Mouse (Mus musculus) inflammation-experienced regulatory T-cells, adult 6 months (primary cell): Measurements from ENCODE around the gene Rnf114. TPM values are rescaled to one million over a fixed set of nuclear protein-coding genes. Genes with fewer than 3 reads are reported as not detected.

Experiments
- ATAC-seq: one replicate; pipeline ENCODE4 v1.8.0; 2017
- polyA plus RNA-seq, 3 experiments: library from polyadenylated mRNA; unstranded; fragments of 100-300 nt; shearing (Covaris generic); gene quantifications; one replicate each; pipeline ENCODE4 v1.2.1; 2017

Rnf114 gene
- polyA plus RNA-seq, 3 experiments from 2014 or later, result 145 to 194 (median 193) TPM

DNA sequence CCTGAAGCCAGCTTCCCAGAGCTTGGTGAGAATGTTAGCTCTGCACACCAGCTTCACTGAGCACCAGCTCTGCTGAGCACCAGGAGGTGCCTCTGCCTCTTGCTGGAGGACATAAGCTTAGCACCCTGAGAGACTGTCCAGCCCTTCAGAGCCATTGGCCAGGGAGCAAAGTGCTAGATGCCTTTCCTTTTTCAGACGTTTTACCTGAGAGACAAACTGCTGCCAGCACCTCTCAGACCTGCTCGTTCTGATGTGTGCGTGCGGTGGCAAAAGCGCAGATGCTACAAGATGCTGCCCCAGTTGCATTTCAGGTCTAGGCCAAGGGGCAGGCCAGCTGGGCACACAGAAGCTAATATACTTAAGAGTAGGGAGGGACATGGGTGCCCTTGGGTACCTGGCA, 16.8 kb upstream of the Rnf114 start:
- ATAC-seq, result no peak

DNA sequence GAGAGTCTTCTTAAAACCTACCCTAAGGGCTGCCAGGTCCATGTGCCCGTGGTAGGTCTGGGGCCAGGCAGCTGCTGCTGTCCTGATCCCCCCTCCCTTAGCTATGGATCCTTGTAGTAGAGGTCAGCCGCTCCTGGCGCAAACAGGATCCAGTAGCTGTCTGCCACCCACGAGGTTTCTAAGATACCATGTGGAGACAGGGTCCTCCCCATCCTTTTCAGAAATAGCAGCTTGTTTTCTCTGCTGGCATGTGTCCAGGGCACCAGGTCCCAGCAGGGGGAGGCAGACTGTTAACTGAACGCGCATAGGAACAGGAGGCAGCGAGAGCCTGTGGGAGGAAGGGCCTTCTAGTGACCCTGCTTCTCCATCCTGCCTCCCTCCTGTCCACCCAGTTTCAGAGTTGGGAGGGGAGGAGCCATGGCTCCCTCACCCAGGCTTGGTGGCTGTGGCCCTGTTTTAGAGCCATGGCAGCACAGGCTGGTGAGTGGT, 16.2 kb upstream of the Rnf114 start:
- ATAC-seq, result no peak

DNA sequence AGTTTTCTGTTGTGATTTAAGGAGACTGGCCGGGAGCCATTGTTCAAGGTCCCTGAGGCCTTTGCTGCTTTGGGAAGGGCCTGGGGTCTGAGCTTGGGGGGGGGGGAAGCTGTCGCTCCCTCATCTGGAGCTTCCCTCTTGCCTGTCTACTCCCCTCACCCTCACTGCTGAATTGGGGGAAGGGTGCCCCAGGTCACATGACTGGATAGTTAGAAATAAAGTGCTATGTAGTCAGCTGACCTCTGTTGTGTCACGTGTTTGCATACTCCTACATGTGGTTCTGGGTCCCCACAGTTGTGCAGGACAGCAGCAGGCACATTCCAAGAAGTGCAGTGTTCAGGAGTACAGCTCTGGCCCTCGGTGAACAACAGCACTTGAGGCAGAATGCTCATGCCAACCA, 15.7 kb upstream of the Rnf114 start:
- no peak for ATAC-seq

DNA sequence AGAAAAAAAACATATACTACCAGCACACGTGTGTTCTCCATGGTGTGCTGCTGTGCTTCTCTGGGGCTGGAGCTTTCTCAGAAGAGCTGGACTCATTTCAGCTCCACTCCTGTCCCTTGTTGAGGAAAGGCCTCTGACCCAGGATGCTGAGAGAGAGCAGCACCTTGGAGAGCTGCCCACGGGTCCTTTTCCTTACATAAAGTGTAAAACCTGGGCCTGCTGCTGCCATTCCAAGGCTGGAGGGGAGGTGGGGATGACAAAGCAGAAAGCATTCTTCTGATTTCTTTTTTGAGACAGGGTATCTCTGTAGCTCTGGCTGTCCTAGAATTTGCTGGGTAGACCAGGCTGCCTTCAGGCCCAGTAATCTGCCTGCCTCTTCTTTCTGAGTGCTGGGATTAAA, 14.3 kb upstream of the Rnf114 start:
- no peak for ATAC-seq

DNA sequence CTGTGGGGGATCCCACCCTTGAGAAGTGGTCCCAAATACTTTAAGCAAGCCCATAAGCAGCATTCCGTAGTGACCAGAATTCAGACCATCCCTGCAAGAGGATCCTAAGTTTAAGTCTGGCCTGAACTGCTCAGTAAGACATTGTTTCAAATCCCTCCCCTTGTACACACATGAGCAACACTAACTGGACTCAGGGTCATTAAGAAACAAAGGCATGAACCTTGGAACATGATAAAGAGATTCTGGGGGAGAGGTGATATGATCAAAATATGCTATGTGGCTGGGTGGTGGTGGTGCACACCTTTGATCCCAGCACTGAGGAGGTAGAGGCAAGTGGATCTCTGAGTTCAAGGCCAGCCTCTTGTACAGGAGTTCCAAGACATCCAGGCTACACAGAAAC, 12.9 kb upstream of the Rnf114 start:
- no peak for ATAC-seq

DNA sequence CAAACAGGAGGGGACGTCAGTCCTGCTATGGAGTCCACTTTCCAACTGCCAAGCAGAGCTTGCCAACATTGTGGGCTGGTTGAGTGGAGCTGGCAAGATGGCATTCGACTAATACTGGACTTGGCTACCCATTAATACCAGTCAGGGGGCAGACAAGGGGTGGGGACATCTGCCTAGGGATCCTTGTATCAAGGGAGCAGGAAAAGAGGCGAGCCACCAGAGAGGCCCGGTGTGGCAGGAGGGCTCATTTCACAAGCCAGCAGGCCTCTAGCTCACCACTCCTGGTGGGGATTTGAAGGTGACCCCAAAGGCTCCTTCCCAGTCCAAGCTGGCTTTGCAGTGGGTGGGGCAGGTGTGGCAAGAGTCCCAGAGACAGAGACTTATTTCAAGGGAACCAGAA, 9.8 kb upstream of the Rnf114 start:
- ATAC-seq, result no peak

DNA sequence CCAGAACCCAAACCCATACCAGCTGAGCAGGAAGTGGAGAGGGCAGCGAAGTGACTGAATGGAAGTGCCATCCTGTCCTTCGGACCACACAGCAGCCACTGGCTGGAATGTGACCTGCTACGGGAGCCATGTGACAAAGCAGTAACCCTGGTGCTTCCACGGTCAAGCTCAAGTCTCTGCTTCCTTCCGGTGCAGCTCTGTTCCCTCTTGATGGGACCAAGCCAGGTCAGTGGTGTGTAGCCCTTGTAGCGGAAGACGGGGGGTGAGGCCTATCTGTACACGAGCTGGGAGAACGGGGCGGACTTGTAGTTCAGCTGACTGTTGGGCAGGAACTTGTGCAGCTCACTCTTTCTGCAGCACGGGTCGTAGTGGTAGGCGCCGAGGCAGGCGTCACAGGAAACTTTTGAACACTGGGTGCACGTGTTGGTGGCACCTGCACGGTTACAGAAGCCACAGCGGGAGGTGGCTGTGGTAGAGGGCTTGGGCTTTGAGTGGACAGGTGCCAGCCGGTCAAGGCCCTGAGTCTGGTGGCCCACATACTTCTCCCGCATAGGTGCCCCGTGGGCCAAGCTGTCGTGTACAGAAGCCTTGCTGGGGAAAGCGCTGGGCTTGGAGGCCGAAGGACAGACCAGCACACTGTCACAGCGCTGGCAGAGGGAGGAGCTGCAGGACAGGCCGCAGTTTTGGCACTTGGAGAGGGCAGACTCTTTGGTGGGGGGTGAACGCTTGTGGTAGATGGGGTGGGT, 9.2 kb upstream of the Rnf114 start:
- no peak for ATAC-seq

DNA sequence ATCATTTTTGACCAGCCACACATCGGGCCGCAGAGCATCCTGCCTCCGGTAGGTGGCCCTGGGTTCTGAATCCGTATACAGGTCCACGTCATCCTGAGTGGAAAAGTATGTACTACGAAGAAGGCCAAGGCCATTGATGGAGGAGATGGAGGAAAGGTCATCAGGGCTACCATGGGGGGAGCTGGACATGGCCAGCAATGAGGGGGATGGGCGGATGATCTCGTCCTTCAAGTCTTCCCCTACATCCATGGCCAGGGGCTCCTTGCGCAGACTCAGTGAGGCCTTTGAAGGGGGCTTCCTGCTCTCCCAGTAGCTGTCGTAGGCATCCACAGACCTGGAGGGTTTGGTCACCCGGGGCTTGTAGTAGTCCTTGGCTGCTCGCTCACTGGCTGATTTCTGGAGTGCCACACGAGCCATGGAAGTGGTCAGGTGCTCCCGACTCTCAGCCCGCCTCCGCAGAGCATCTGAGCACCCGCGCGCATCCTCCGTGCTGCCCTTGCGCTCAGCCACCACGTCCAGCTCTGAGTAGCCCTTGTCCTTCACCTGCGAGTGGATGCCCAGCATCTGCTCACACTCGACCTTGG, 8.5 kb upstream of the Rnf114 start:
- ATAC-seq, result no peak

DNA sequence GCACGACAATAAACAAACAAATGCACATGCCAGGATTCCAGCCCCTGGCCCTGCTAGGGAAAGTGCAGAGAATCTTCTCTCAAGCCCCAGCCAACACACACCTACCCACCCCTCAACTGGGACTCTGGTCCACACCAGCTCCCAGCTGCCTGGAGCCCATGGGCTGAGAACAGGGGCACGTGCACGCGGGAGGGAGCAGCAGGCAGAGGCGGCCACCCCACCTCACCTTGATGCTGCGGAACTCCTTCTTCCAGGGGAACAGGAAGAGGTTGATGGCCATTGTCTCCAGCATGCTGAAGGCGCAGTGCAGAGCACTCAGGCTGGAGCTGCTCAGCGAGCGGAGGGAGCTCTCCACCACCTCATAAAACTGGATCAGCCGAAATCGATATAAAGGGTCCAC, 7.5 kb upstream of the Rnf114 start:
- ATAC-seq, result no peak

DNA sequence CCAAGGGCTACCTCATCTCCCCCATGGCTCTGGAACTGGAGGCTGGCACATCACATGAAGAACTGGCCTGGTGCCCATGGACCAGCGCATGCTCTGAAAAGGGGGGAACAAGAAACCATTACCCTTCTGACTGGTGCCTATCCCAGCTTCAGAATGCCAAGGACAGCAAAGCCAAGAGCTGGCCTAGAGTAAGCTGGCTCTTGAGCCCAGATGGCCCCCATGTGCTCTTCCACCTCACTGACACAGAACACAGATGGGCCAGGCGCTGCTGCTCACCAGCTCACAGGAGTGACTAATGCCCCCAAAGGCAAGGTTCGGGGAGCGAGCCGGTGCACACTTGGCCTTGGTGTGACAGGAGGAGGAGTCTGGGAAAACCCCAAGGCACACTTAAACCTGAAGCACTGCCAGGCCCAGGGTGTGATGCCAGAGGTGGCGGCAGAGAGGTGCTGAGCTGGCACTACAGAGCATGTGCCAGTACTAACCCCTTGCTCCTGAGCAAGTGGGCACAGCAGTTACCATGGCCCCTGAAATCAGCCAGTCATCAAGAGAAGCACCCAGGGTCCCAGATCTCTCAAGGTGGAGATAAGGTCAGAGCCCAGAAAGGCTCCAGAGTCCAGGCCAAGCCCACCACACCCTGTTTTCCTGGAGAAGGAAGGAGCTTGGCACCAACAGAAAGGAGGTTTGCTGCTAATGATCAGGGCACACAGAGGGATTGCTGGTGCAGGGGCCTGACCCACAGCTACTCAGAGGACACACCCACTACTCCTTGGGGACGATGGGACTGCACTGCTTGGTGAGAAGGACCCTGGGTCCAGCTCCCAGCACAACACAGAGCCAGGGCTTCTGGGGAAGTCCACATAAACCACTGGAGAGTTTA, 6.7 kb upstream of the Rnf114 start:
- ATAC-seq, result no peak

DNA sequence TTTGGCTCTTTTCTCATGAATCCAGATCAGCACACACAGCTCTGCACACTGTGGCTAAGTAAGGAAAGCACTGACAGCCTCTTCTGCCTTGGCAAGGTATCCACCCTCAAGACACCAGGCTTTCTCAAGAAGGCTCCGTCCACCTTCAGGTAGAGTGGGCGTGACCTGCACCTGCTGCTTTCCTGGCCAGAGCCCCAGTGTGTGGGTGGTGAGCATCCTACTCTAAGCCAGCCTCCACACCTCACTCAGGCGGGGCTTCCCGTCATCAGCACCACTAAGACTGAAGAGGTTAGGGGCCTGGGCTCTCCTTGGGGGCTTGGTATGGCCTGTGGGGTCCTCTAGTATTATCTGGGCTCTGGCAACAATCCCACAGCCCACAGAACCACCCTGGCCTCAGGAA, 5.9 kb upstream of the Rnf114 start:
- no peak for ATAC-seq

DNA sequence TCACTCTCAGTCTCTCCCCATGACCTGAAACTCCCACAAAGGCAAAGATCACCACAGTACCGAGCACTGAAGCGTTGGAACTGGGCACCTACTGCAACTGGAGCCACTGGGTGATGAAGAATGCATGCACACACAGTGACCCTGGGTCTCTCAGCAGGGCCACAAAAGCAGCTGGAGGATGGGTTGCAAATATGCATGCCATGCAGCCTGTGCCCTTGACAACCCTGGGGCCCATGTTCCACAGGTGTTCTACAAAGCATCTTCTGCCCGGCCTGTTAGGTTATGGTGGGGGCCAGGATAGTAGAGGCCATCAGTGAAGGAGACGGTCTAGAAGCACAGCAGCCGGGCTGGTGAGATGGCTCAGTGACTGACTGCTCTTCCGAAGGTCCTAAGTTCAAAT, 4.9 kb upstream of the Rnf114 start:
- ATAC-seq, result no peak

DNA sequence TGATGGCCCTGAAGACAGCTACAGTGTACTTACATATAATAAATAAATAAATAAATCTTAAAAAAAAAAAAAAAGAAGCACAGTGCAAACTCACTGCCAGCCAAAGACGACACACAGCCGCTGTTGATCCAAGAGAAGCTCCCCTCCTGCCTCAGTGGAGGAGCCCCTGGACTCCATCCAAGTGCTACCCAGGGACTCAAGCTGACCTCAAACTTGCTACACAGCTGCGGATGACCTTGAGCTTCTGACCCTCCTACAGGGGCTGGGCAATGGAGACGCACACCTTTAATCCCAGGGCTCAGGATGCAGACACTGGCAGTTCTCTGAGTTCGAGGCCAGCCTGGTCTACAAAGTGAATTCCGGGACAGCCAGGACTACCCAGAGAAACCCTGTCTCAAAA, 4.5 kb upstream of the Rnf114 start:
- no peak for ATAC-seq

DNA sequence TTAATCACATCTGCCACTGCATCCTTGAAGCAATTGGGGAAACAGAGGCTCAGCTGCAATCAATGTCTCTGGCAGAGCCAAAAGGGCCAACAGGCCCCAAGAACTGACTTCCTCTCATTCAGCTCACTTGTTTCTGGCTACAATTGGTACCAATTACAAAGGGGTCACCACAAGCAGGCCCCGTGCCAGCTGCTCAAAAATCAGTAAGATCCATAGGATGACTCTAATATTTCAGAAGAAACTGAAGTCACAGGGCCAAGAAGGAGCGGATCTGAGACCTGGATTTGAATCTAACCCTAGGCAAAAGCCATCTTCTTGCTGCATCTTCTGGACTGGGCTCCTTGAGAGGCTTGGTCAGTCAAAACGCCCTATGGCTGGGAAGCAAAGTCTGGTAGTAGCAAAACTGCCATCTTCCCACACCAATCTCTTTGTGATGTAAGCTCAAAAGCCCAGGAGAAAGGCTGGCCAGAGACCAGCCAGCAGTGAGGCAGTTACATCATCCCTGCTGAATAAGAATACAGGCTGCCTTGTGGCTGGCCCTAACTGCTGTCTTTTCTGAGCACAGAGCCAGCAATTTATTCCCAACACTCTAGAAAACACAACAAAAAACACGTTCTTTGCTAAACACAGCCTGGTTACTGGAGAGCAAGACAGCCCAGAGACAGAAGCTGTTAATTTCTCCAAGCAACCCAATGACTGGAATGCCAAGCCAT, 1.5 kb upstream of the Rnf114 start:
- ATAC-seq, result no peak

DNA sequence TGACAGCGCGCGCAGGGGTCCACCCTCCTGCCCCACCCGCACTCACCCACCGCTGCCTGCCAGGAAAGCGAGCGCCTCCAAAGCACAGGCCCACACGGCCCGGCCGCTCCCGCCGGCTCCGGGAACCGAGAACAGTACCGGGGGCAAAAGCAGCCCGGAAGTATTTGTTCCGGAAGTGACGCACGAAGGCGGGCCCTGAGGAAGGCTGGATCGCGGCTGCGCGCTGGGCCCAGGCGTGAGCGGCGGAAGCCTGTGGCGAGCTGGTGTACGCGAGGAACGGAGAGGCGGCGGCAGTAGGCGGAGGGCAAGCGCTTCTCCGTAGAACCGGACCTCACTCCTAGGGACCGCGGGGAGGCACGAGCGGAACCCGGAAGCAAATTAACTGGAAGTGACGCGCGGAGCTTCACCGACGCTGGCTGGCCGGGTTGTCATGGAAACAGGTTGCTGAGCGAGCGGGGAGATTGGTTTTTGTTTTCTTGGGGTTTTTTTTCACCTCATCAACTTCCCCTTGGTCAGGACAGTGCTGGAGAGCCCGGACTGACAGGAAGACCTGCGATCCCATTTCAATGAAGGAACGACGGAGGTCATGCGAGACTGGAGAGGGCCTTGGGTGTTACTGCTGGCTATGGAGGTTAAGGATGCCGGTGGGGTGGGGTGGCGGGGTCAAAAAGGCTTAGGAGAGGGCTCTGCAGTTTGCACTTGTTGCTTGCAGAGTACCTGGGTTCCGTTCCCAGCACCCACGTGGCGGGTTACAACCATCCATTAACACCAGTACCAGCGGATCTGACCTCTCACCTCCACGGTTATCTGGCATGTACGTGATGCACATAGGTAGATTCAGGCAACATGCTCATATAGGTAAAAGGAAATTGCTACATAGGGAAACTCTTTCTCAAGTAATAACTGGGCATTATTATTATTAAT, 530 bp downstream of the Rnf114 start, which contains the start of gene Spata2:
Gene Spata2, minus strand, starts transcription at position 175 of the 924 bp plus-strand sequence.
- ATAC-seq, result peak; percentile 81

DNA sequence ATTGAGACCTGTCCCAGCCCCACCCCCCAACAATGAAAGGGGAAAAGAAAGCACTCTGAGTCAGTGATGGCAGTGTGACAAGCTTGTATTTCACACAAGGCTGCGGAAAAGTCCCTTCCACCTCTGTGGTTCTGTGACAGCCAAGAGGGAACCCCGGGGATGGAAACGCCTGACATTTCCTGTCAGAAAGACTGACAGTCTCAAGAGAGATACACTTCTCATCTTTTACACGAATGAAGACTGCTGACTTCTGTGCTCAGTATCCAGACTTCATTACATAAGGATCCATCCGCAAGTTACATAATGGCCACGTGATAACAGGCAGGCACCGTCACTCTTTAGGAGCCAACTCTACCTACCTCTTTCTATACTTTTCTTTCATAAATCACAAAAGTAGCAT, 4.0 kb downstream of the Rnf114 start:
- ATAC-seq, result peak; percentile 36

DNA sequence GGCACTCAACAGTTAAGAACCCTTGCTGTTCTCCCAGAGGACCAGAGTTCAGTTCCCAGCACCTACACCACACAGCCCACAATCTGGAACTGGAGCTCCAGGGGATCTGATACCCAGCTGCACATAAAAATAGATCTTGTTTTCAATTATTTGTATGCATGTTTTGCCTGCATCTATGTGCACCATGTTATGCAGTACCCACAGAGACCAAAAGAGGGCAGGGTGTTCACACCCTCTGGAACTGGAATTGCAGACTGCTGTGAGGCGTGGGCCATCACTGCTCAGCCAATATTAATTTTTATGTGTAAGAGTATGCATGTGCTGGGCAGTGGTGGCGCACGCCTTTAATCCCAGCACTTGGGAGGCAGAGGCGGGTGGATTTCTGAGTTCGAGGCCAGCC, 4.8 kb downstream of the Rnf114 start:
- ATAC-seq, result no peak

DNA sequence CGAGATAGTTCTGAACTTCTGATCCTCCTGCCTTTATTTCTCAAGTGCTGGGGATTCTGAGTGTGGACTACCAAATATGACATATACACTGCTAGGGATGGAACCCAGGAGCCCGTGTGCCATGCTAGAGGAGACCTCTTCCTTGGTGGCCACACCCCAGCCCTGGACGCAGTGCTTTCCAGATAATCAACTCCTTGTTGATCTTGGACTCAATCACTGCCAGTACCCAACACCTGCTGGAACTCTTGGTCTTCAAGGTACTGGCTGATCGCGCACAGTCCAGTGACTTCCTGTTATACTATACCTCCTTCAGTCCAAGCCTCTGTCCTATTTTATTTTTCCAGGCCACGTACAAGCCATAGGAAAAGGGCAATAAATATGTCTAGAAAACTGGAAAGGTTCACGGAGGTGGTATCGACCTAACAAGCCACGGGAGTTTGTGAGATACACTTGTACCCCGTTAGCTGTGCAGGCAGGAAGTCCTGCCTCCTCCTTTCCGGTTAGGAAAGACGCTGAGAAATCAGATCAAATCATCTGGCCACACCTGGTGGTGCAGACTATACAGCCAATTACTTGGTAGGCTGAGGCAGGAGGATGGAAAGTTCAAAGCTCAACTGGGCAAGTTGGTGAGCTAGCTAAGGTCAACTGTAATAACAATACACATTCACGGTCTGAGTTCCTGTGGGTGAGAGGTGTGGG, 10.3 kb downstream of the Rnf114 start:
- peak; percentile 60 for ATAC-seq

DNA sequence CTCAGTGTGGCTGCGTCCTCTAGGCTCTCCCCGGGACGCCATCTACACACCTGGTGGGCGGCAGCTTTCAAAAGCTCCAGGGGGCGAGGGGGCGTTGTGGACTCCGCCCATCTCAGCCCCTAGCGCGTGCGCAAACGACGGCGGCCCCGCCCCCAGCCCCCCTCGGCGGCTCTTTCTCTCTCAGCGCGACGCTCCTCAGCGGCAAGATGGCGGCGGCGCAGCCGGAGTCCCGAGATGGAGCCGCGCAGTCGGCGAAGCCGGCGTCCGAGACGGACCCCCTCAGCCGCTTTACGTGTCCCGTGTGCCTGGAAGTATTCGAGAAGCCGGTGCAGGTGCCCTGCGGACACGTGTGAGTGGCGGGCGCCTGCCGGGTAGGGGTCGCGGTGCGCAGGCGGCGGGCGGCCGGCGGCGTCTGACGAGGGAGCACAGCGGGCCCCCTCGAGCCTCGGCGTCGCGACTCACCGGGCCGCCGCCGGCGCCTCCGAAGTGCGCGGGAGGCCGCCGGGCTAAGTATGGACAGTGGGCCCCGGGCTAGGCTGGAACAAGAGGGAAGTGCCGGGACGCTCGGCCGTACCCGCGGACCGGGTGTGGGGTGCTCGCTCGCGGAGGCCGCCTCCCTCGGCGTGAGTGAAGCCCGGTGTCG, 10.9 kb downstream of the Rnf114 start:
- peak; percentile 60 for ATAC-seq

DNA sequence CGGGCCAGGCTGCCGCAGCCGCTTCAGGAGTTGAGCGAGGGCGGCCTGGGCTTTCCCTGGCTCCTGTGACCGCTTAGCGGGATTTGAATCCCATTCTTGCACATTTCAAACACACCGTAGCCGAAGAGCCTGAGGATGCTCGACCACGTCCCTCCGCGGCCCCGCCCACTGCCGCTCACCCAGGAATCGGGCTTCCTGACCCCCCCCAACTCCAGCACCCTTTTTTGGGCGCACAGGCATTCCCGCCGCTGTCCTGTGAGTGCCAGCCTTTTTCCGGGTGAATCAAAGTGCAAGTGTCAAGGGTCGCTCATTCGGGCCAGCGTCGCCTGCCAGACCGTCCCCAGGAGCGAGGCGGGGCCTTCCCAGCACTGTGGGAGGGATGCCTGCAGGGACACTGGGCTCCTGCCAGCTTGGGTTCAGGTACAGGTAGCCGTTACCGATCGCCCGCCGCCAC, 11.5 kb downstream of the Rnf114 start:
- ATAC-seq, result no peak
